Mouse (Mus musculus): Measurements from ENCODE around the gene Brd3. TPM values are rescaled to one million over a fixed set of nuclear protein-coding genes. Genes with fewer than 3 reads are reported as not detected.
A peak's percentile ranks its signal among the peaks of the same experiment; 100 is the strongest.

The Brd3 gene
- total and polyA plus RNA-seq, 3 experiments: 10.7 to 46.9 (median 38.7) TPM

- peak; percentile 78 to 97 for TF ChIP-seq POLR2A (IDR thresholded peaks at IDR 0.05; ENCODE audit: control insufficient read depth in 1 of 2, insufficient read depth in 1 of 2, low read depth in 1 of 2, low read length in 2 of 2, poor library complexity in 1 of 2)
- no peak for TF ChIP-seq TAL1 (IDR thresholded peaks at IDR 0.05; ENCODE audit: low read length)
- TF ChIP-seq ELF1 (IDR thresholded peaks at IDR 0.05; ENCODE audit: low read depth, low read length): peak; percentile 40; the same call in 1 of the 2 replicates
- TF ChIP-seq MYC (IDR thresholded peaks at IDR 0.05; ENCODE audit: low read depth, low read length): no peak
- no peak for TF ChIP-seq BHLHE40 (IDR thresholded peaks at IDR 0.05; ENCODE audit: borderline replicate concordance, low read depth, low read length)
- no peak for TF ChIP-seq USF2 (IDR thresholded peaks at IDR 0.05; ENCODE audit: borderline replicate concordance in 1 of 2, insufficient read depth in 1 of 2, low read depth in 1 of 2, low read length in 2 of 2)
- no peak for TF ChIP-seq UBTF (IDR thresholded peaks at IDR 0.05; ENCODE audit: borderline replicate concordance, insufficient read depth, low read depth, low read length)
- TF ChIP-seq GABPA (IDR thresholded peaks at IDR 0.05; ENCODE audit: low read depth, low read length): no peak
- TF ChIP-seq MAZ (IDR thresholded peaks at IDR 0.05; ENCODE audit: low read depth, low read length): peak; percentile 49; the same call in 1 of the 2 replicates
- no peak for TF ChIP-seq MYB (IDR thresholded peaks at IDR 0.05; ENCODE audit: low read depth, low read length)
- peak; percentile 28; the same call in 1 of the 2 replicates for TF ChIP-seq MXI1 (IDR thresholded peaks at IDR 0.05; ENCODE audit: low read depth, low read length)
- TF ChIP-seq USF1 (IDR thresholded peaks at IDR 0.05; ENCODE audit: low read depth, low read length): 0 out of 2 replicates have a peak, but pooled peaks have one; percentile 3
- TF ChIP-seq POLR2AphosphoS5 (IDR thresholded peaks at IDR 0.05; ENCODE audit: borderline replicate concordance, low read depth, low read length): no peak
- TF ChIP-seq EP300 (IDR thresholded peaks at IDR 0.05; ENCODE audit: low read depth in 1 of 2, low read length in 2 of 2): no peak
- no peak for TF ChIP-seq SMC3 (IDR thresholded peaks at IDR 0.05; ENCODE audit: low read depth, low read length)
- TF ChIP-seq POLR2AphosphoS2 (IDR thresholded peaks at IDR 0.05; ENCODE audit: low read length): no peak; the same call in 1 of the 2 replicates
- TF ChIP-seq NELFE (IDR thresholded peaks at IDR 0.05; ENCODE audit: low read depth, low read length): peak; percentile 87
- no peak for TF ChIP-seq RAD21 (IDR thresholded peaks at IDR 0.05; ENCODE audit: low read depth, low read length)
- no peak for TF ChIP-seq ZNF384 (IDR thresholded peaks at IDR 0.05; ENCODE audit: low read depth, low read length)
- no peak for TF ChIP-seq CTCF (IDR thresholded peaks at IDR 0.05 in 2 of 3, conservative IDR thresholded peaks at IDR 0.05 in 1 of 3; ENCODE audit: control insufficient read depth in 1 of 3, insufficient read depth in 1 of 3, low read depth in 2 of 3, low read length in 3 of 3, poor library complexity in 1 of 3, severe bottlenecking in 1 of 3)
Observed at GRCm38 (mm10) chr2:27475495-27476302, 31.8 kb downstream of the Brd3 start (continued).

- TF ChIP-seq SIN3A (IDR thresholded peaks at IDR 0.05; ENCODE audit: low read length): peak; percentile 53
- peak; percentile 48; the same call in 1 of the 2 replicates for TF ChIP-seq MAZ (IDR thresholded peaks at IDR 0.05; ENCODE audit: low read depth, low read length)
- no peak for TF ChIP-seq CHD2 (IDR thresholded peaks at IDR 0.05; ENCODE audit: low read length)
- no peak for TF ChIP-seq ZMIZ1 (IDR thresholded peaks at IDR 0.05; ENCODE audit: low read depth, low read length)
- TF ChIP-seq UBTF (IDR thresholded peaks at IDR 0.05; ENCODE audit: borderline replicate concordance, insufficient read depth, low read depth, low read length): 0 out of 2 replicates have a peak, but pooled peaks have one; percentile 70
- TF ChIP-seq TBP (IDR thresholded peaks at IDR 0.05; ENCODE audit: low read depth, low read length): no peak
- no peak for TF ChIP-seq POLR2AphosphoS5 (IDR thresholded peaks at IDR 0.05; ENCODE audit: borderline replicate concordance, low read depth, low read length)
- peak; percentile 30; the same call in 1 of the 2 replicates for TF ChIP-seq NRF1 (IDR thresholded peaks at IDR 0.05; ENCODE audit: insufficient read depth, low read depth, low read length, poor library complexity, severe bottlenecking)
- no peak for TF ChIP-seq ZKSCAN1 (IDR thresholded peaks at IDR 0.05; ENCODE audit: low read depth, low read length)
- peak; percentile 75 for TF ChIP-seq MXI1 (IDR thresholded peaks at IDR 0.05; ENCODE audit: low read depth, low read length)
- no peaks in the 10 kb centered on the region for H3K9me3 ChIP-seq (replicated peaks; ENCODE audit: insufficient read depth, low read length)
- peak overlapping the region; percentile 68 for H3K27ac ChIP-seq (ENCODE audit: control insufficient read depth, low read depth, low read length)
- peaks cover 50% of the 10 kb centered on the region for H3K79me2 ChIP-seq (ENCODE audit: control insufficient read depth, insufficient read depth, low read length, poor library complexity)
- peak overlapping the region; percentile 95 to 97 for H3K4me3 ChIP-seq (ENCODE audit: control insufficient read depth in 1 of 2, insufficient read depth in 1 of 2, low read depth in 2 of 2, low read length in 2 of 2)
- peak overlapping the region; percentile 94 for H3K9ac ChIP-seq (ENCODE audit: control insufficient read depth, low read depth, low read length, poor library complexity, severe bottlenecking)
- H3K27me3 ChIP-seq (ENCODE audit: control insufficient read depth in 1 of 2, insufficient read depth in 2 of 2, low read length in 2 of 2): no peaks in the 10 kb centered on the region
- H3K4me1 ChIP-seq (ENCODE audit: control insufficient read depth in 1 of 2, insufficient read depth in 2 of 2, low read length in 2 of 2): peaks cover 15 to 28% of the 10 kb centered on the region in 2 experiments
- DNase-seq (ENCODE audit: low read depth, low spot score): peak; percentile 75
- peaks cover 0 to 13% of the 10 kb centered on the region in 2 experiments; a peak in 3 of 4 replicates for H3K36me3 ChIP-seq (ENCODE audit: control insufficient read depth in 1 of 2, insufficient read depth in 2 of 2, low read length in 2 of 2)
Observed at GRCm38 (mm10) chr2:27474621-27475484, 32.6 kb downstream of the Brd3 start.

All from MEL (cell line).